Mouse (Mus musculus) MEL (cell line): ENCODE measurements at regions not wholly inside any gene's neighbourhood (a gene's known extent, or its start where the extent isn't known, plus 50 kb on each side); places are given as distances from the start of the nearest gene placed in this dataset.

Source experiments
- DNase-seq: peaks from one replicate; pipeline ENCODE4 v3.0.0; 2011; ENCODE audit warnings: low read depth, low spot score
- H3K27ac ChIP-seq: 2 replicates; pipeline ENCODE4 v1.5.1; 2012; ENCODE audit warnings: low read depth, mild to moderate bottlenecking, control low read depth, low read length, moderate library complexity; ENCODE audit not compliant: control insufficient read depth
- H3K27me3 ChIP-seq, 2 experiments: fragments of 150-350 bp in 1 of 2; sonication (generic) in 1 of 2; 2 replicates each; pipeline ENCODE4 v1.6.1; 2012; ENCODE audit warnings: low read length in 2 of 2, mild to moderate bottlenecking in 2 of 2, improper control_type of control experiment in 1 of 2, moderate library complexity in 1 of 2; ENCODE audit not compliant: insufficient read depth in 2 of 2, control insufficient read depth in 1 of 2
- H3K36me3 ChIP-seq, 2 experiments: 2 replicates each; pipeline ENCODE4 v1.6.1; 2012 to 2014; ENCODE audit warnings: low read length in 2 of 2, improper control_type of control experiment in 1 of 2, inconsistent platforms in 1 of 2, mild to moderate bottlenecking in 1 of 2; ENCODE audit not compliant: insufficient read depth in 2 of 2, control insufficient read depth in 1 of 2
- H3K4me1 ChIP-seq, 2 experiments: fragments of 150-350 bp in 1 of 2; sonication (generic) in 1 of 2; 2 replicates each; pipeline ENCODE4 v1.6.1; 2012; ENCODE audit warnings: low read length in 2 of 2, improper control_type of control experiment in 1 of 2, mild to moderate bottlenecking in 1 of 2; ENCODE audit not compliant: insufficient read depth in 2 of 2, control insufficient read depth in 1 of 2
- H3K4me3 ChIP-seq, 2 experiments: fragments of 150-350 bp in 1 of 2; sonication (generic) in 1 of 2; 2 replicates each; pipeline ENCODE4 v1.5.1; 2012; ENCODE audit warnings: low read depth in 2 of 2, low read length in 2 of 2, mild to moderate bottlenecking in 2 of 2, moderate library complexity in 2 of 2, control low read depth in 1 of 2, improper control_type of control experiment in 1 of 2; ENCODE audit not compliant: control insufficient read depth in 1 of 2, insufficient read depth in 1 of 2
- H3K79me2 ChIP-seq: 2 replicates; pipeline ENCODE4 v1.6.1; 2012; ENCODE audit warnings: mild to moderate bottlenecking, low read length, moderate library complexity; ENCODE audit not compliant: control insufficient read depth, poor library complexity, insufficient read depth
- H3K9ac ChIP-seq: 2 replicates; pipeline ENCODE4 v1.6.1; 2012; ENCODE audit warnings: low read depth, mild to moderate bottlenecking, control low read depth, low read length, moderate library complexity; ENCODE audit not compliant: control insufficient read depth, poor library complexity, severe bottlenecking
- H3K9me3 ChIP-seq: fragments of 150-350 bp; sonication (generic); replicated peaks from 2 replicates; pipeline ENCODE4 v1.6.1; 2012; ENCODE audit warnings: mild to moderate bottlenecking, low read length, improper control_type of control experiment, moderate library complexity; ENCODE audit not compliant: insufficient read depth
- BHLHE40 ChIP-seq: IDR thresholded peaks from 2 replicates; pipeline ENCODE4 v1.6.1; 2012; ENCODE audit warnings: low read depth, mild to moderate bottlenecking, inconsistent platforms, low read length, improper control_type of control experiment, borderline replicate concordance
- CHD1 ChIP-seq: IDR thresholded peaks from 2 replicates; pipeline ENCODE4 v1.6.1; 2012; ENCODE audit warnings: low read depth, mild to moderate bottlenecking, inconsistent platforms, low read length, improper control_type of control experiment
- CHD2 ChIP-seq: IDR thresholded peaks from 2 replicates; pipeline ENCODE4 v1.6.1; 2011; ENCODE audit warnings: low read length, improper control_type of control experiment
- CTCF ChIP-seq, 3 experiments: IDR thresholded peaks in 2 of 3; conservative IDR thresholded peaks in 1 of 3; 2 replicates each; pipeline ENCODE4 v1.5.1; 2011 to 2012; ENCODE audit warnings: low read length in 3 of 3, low read depth in 2 of 3, mild to moderate bottlenecking in 2 of 3, improper control_type of control experiment in 1 of 3, inconsistent platforms in 1 of 3, mixed read lengths in 1 of 3, moderate library complexity in 1 of 3; ENCODE audit not compliant: control insufficient read depth in 1 of 3, insufficient read depth in 1 of 3, poor library complexity in 1 of 3, severe bottlenecking in 1 of 3
- ELF1 ChIP-seq: IDR thresholded peaks from 2 replicates; pipeline ENCODE4 v1.6.1; 2014; ENCODE audit warnings: low read depth, mild to moderate bottlenecking, inconsistent platforms, low read length, improper control_type of control experiment, moderate library complexity
- GABPA ChIP-seq: IDR thresholded peaks from 2 replicates; pipeline ENCODE4 v1.6.1; 2012; ENCODE audit warnings: low read depth, mild to moderate bottlenecking, inconsistent platforms, low read length, improper control_type of control experiment, moderate library complexity
- HCFC1 ChIP-seq: IDR thresholded peaks from 2 replicates; pipeline ENCODE4 v1.6.1; 2012; ENCODE audit warnings: low read depth, mild to moderate bottlenecking, inconsistent platforms, low read length, improper control_type of control experiment, moderate library complexity
- JUND ChIP-seq: IDR thresholded peaks from 2 replicates; pipeline ENCODE4 v1.6.1; 2011; ENCODE audit warnings: low read depth, mild to moderate bottlenecking, improper control_type of control experiment, low read length
- MAX ChIP-seq: IDR thresholded peaks from 2 replicates; pipeline ENCODE4 v1.6.1; 2011; ENCODE audit warnings: low read length, improper control_type of control experiment
- MAZ ChIP-seq: IDR thresholded peaks from 2 replicates; pipeline ENCODE4 v1.6.1; 2012; ENCODE audit warnings: low read depth, mild to moderate bottlenecking, inconsistent platforms, low read length, improper control_type of control experiment
- NELFE ChIP-seq: IDR thresholded peaks from 2 replicates; pipeline ENCODE4 v1.6.1; 2011; ENCODE audit warnings: low read depth, low read length, improper control_type of control experiment
- POLR2AphosphoS2 ChIP-seq: IDR thresholded peaks from 2 replicates; pipeline ENCODE4 v1.6.1; 2011; ENCODE audit warnings: low read length, improper control_type of control experiment
- RAD21 ChIP-seq: IDR thresholded peaks from 2 replicates; pipeline ENCODE4 v1.6.1; 2011; ENCODE audit warnings: mild to moderate bottlenecking, low read depth, low read length, improper control_type of control experiment
- RCOR1 ChIP-seq: IDR thresholded peaks from 2 replicates; pipeline ENCODE4 v1.6.1; 2012; ENCODE audit warnings: low read depth, mild to moderate bottlenecking, inconsistent platforms, low read length, improper control_type of control experiment
- SMC3 ChIP-seq: IDR thresholded peaks from 2 replicates; pipeline ENCODE4 v1.6.1; 2011; ENCODE audit warnings: low read depth, low read length, improper control_type of control experiment
- TCF12 ChIP-seq: IDR thresholded peaks from 2 replicates; pipeline ENCODE4 v1.6.1; 2014; ENCODE audit warnings: low read depth, mild to moderate bottlenecking, inconsistent platforms, low read length, improper control_type of control experiment, moderate library complexity
- USF2 ChIP-seq, 2 experiments: IDR thresholded peaks; 2 replicates each; pipeline ENCODE4 v1.6.1; 2011 to 2012; ENCODE audit warnings: improper control_type of control experiment in 2 of 2, low read length in 2 of 2, borderline replicate concordance in 1 of 2, inconsistent platforms in 1 of 2, low read depth in 1 of 2, mild to moderate bottlenecking in 1 of 2; ENCODE audit not compliant: insufficient read depth in 1 of 2
- ZMIZ1 ChIP-seq: IDR thresholded peaks from 2 replicates; pipeline ENCODE4 v1.6.1; 2012; ENCODE audit warnings: low read depth, mild to moderate bottlenecking, inconsistent platforms, low read length, improper control_type of control experiment, moderate library complexity
- ZNF384 ChIP-seq: IDR thresholded peaks from 2 replicates; pipeline ENCODE4 v1.6.1; 2012; ENCODE audit warnings: low read depth, mild to moderate bottlenecking, inconsistent platforms, low read length, improper control_type of control experiment

GRCm38 (mm10) chr1:61171941-61172340, 194.2 kb downstream of the Icos start:
- Histone ChIP-seq H3K9ac (no peak overlapping the region), H3K27ac (no peak overlapping the region), H3K4me1 (no peaks in the 10 kb centered on the region), H3K9me3 (no peaks in the 10 kb centered on the region), H3K4me3 (no peak overlapping the region), H3K79me2 (no peaks in the 10 kb centered on the region), H3K27me3 (no peaks in the 10 kb centered on the region), H3K36me3 (no peaks in the 10 kb centered on the region)
- TF ChIP-seq ZMIZ1 (no peak), MAX (no peak), POLR2AphosphoS2 (no peak), MAZ (no peak), GABPA (no peak), CHD1 (no peak), RAD21 (no peak), CHD2 (no peak), ELF1 (no peak), ZNF384 (no peak), HCFC1 (no peak), USF2 (IDR thresholded peaks at IDR 0.05; ENCODE audit: borderline replicate concordance in 1 of 2, insufficient read depth in 1 of 2, low read depth in 1 of 2, low read length in 2 of 2) (no peak), SMC3 (no peak), TCF12 (no peak)
- DNase-seq: no peak

- Histone ChIP-seq H3K36me3 (no peaks in the 10 kb centered on the region), H3K4me3 (no peak overlapping the region), H3K27ac (no peak overlapping the region), H3K9me3 (no peaks in the 10 kb centered on the region), H3K9ac (no peak overlapping the region), H3K4me1 (no peaks in the 10 kb centered on the region), H3K79me2 (no peaks in the 10 kb centered on the region), H3K27me3 (no peaks in the 10 kb centered on the region)
- DNase-seq: no peak
- TF ChIP-seq CTCF (IDR thresholded peaks at IDR 0.05 in 2 of 3, conservative IDR thresholded peaks at IDR 0.05 in 1 of 3; ENCODE audit: control insufficient read depth in 1 of 3, insufficient read depth in 1 of 3, low read depth in 2 of 3, low read length in 3 of 3, poor library complexity in 1 of 3, severe bottlenecking in 1 of 3) (no peak), MAX (no peak), NELFE (no peak), BHLHE40 (no peak), HCFC1 (no peak), JUND (no peak), RCOR1 (no peak)
Measured at GRCm38 (mm10) chr1:61172946-61173345, 195.2 kb downstream of the Icos start.
